Mouse (Mus musculus): ENCODE measurements at regions not wholly inside any gene's neighbourhood (a gene's known extent, or its start where the extent isn't known, plus 50 kb on each side); places are given as distances from the start of the nearest gene placed in this dataset.

- Histone ChIP-seq H3K4me3 (no peak overlapping the region), H3K27me3 (no peaks in the 10 kb centered on the region), H3K9ac (replicated peaks) (no peak overlapping the region), H3K4me1 (peaks cover 4% of the 10 kb centered on the region; the same call in 1 of the 2 replicates), H3K4me2 (replicated peaks) (no peak overlapping the region), H3K9me3 (no peaks in the 10 kb centered on the region), H3K27ac (replicated peaks) (no peak overlapping the region; the same call in 1 of the 2 replicates), H3K36me3 (no peaks in the 10 kb centered on the region)
- peak; percentile 90 for ATAC-seq (replicated peaks)
- 51% methylated on average over 2 of the region's 2 CpGs for WGBS
These were observed 650.6 kb upstream of the Cntnap2 start for GRCm38 (mm10) chr6:44408331-44409195.

Data from forebrain, embryonic 15.5 days (tissue).